Mouse (Mus musculus) liver, embryonic 16.5 days (tissue): ENCODE results near the gene Smarca1. TPM values are rescaled to one million over a fixed set of nuclear protein-coding genes. Genes with fewer than 3 reads are reported as not detected.

Source experiments
- ATAC-seq: fragments of 200-750 bp; cut with Nextera tagmentation; 2 replicates; pipeline ENCODE4 v1.8.0; 2017; ENCODE audit warnings: low read depth, mild to moderate bottlenecking, moderate number of reproducible peaks, moderate library complexity
- H3K27ac ChIP-seq: fragments of 300-500 bp; sonication (generic); 2 replicates; pipeline ENCODE4 v1.5.1; 2014; ENCODE audit warnings: mild to moderate bottlenecking, low read length
- H3K27me3 ChIP-seq: fragments of 300-500 bp; sonication (generic); 2 replicates; pipeline ENCODE4 v1.6.1; 2014; ENCODE audit warnings: low read depth, low read length, mixed read lengths; ENCODE audit not compliant: control insufficient read depth, insufficient read depth
- H3K36me3 ChIP-seq: fragments of 300-500 bp; sonication (generic); 2 replicates; pipeline ENCODE4 v1.6.1; 2014; ENCODE audit warnings: mild to moderate bottlenecking; ENCODE audit not compliant: control insufficient read depth, insufficient read depth
- H3K4me1 ChIP-seq: fragments of 300-500 bp; sonication (generic); 2 replicates; pipeline ENCODE4 v1.6.1; 2014; ENCODE audit warnings: low read depth, low read length, mixed read lengths; ENCODE audit not compliant: control insufficient read depth
- H3K4me2 ChIP-seq: fragments of 300-500 bp; sonication (generic); 2 replicates; pipeline ENCODE4 v1.6.1; 2014; ENCODE audit warnings: low read depth, low read length, mixed read lengths
- H3K4me3 ChIP-seq: fragments of 300-500 bp; sonication (generic); 2 replicates; pipeline ENCODE4 v1.5.1; 2014; ENCODE audit warnings: low read depth, mild to moderate bottlenecking, low read length
- H3K9ac ChIP-seq: fragments of 300-500 bp; sonication (generic); 2 replicates; pipeline ENCODE4 v1.6.1; 2014; ENCODE audit warnings: low read depth, low read length
- H3K9me3 ChIP-seq: fragments of 300-500 bp; sonication (generic); replicated peaks from 2 replicates; pipeline ENCODE4 v1.6.1; 2016; ENCODE audit warnings: low read length; ENCODE audit not compliant: control insufficient read depth
- WGBS: fragments of 180-500 bp; shearing (Covaris S2); extraction: QIAGEN DNeasy Blood & Tissue Kit; methylation state at CpG from one replicate; pipeline ENCODE4 v1.1.7; 2014; ENCODE audit not compliant: insufficient replicate concordance; 5-methylcytosine and 5-hydroxymethylcytosine counted together
- polyA plus RNA-seq: library from polyadenylated mRNA; unstranded; fragments of >200 nt; fragmentation: Nextera tagmentation; extraction: Ambion mirVana; gene quantifications from 2 replicates; pipeline ENCODE4 v1.2.1, GENCODE M21; 2015

Smarca1 gene
- polyA plus RNA-seq, 1 experiment from 2014 or later, result 3.5 TPM

DNA sequence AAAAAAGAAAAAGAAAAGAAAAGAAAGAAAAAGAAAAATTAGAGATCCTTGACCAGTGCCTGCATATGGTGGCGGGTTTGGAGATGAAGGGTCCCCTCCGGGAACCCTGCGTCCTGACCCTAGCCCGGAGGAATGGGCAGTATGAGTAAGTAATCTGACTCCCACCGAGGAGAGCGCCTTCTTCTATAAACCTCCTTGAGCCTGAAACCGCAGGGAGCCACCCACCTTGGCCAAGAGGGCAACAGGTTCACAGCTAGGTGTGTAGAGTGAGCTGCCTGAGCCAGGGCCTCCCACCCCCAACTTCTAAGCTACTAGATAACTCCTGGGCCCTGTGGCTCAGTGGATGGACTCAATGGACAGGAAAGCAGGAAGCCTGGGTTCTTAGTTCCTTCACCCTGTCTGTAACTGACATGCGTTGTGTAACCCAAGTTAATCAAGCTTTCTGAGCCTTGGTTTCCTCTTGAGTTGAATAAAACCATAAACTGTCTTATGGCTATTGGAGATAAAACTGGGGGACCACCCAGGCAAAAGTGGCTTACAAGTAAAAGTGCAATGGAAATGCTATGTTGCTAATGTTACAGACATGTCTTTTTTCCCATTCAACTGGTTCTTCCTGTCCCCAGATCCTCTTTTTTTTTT lies 20.2 kb upstream of the Smarca1 start:
- H3K27ac ChIP-seq, result no peak overlapping the region
- ATAC-seq, result no peak

DNA sequence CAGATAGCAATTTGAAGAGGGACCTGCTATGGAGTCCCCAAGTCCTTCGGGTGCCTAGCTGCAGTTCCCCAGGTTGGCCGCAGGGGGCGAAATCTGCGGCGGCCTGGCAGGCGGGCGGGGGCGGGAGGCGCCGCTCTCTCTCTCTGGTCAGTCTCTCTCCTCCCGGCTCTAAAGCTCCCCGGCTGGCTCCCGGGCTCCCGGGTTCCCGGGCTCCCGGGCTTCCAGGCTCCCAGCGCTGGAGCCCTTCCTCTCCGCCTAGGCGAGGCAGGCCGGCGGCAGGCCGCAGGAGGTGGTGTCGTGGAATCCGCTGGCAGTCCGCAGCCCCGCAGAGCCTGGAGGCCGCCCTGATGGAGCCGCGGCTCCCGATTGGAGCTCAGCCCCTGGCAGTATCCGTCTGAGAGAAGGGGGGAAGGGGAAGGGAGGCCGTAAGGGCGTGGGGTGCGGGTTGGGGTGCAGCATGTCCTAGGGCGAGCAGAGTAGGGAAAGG lies 19.6 kb upstream of the Smarca1 start, which contains the start of gene Ocrl:
TSS of gene Ocrl (plus strand) at position 82 of the 487 bp plus-strand sequence.
- 11% methylated on average over 22 of the region's 35 CpGs for WGBS
- Histone ChIP-seq H3K27ac (no peak within 1 kb of the TSS), H3K36me3 (no peaks in the 10 kb centered on the region), H3K4me1 (no peaks in the 10 kb centered on the region), H3K9ac (peak within 1 kb of the TSS; percentile 71), H3K27me3 (no peaks in the 10 kb centered on the region), H3K4me2 (peak within 1 kb of the TSS; percentile 59), H3K9me3 (no peaks in the 10 kb centered on the region), H3K4me3 (peak within 1 kb of the TSS; percentile 72)
- peak; percentile 77 for ATAC-seq

More for the DNA sequence above, 20.2 kb upstream of the Smarca1 start:
- H3K4me1 ChIP-seq, result no peaks in the 10 kb centered on the region
- WGBS, result 21% methylated on average over 8 of the region's 8 CpGs
- H3K4me3 ChIP-seq, result peak overlapping the region; percentile 72
- H3K4me2 ChIP-seq, result peak overlapping the region; percentile 59
- no peaks in the 10 kb centered on the region for H3K9me3 ChIP-seq
- H3K27me3 ChIP-seq, result no peaks in the 10 kb centered on the region
- H3K9ac ChIP-seq, result peak overlapping the region; percentile 71
- no peaks in the 10 kb centered on the region for H3K36me3 ChIP-seq

DNA sequence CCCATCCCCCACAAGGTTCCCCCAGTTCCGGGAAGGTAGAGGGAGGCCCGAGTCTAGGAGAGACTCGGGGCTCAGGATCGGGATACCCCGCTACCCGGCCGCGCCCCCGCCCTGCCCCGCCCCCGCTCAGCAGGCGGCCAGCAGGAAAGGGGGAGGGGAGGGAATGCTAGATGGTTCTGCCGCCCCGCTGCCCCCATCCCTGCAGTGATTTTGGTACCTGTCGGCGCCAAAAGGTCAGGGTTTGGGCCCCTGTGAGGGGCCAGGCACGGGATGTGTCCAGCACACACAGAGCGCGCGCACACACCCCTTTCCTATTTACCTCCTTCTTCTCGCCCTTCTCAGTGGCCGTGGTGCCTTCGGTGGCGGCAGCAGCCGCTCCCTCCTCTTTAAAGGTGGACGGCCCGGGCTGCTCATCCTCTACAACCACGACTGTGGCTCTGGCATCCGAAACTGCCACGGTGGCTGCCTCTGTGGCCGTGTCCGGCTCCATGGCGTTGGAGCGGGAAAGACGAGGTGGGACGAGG lies 805 bp downstream of the Smarca1 start:
- 8% methylated on average over 35 of the region's 36 CpGs for WGBS
- H3K9ac ChIP-seq, result peak overlapping the region; percentile 28; the same call in 1 of the 2 replicates
- H3K36me3 ChIP-seq, result no peaks in the 10 kb centered on the region
- peak overlapping the region; percentile 39 for H3K4me2 ChIP-seq
- peak overlapping the region; percentile 54 for H3K4me3 ChIP-seq
- peaks cover 7% of the 10 kb centered on the region for H3K27me3 ChIP-seq
- H3K9me3 ChIP-seq, result no peaks in the 10 kb centered on the region
- no peaks in the 10 kb centered on the region for H3K4me1 ChIP-seq
- no peak overlapping the region for H3K27ac ChIP-seq
- ATAC-seq, result 0 out of 2 replicates have a peak, but pooled peaks have one; percentile 11

DNA sequence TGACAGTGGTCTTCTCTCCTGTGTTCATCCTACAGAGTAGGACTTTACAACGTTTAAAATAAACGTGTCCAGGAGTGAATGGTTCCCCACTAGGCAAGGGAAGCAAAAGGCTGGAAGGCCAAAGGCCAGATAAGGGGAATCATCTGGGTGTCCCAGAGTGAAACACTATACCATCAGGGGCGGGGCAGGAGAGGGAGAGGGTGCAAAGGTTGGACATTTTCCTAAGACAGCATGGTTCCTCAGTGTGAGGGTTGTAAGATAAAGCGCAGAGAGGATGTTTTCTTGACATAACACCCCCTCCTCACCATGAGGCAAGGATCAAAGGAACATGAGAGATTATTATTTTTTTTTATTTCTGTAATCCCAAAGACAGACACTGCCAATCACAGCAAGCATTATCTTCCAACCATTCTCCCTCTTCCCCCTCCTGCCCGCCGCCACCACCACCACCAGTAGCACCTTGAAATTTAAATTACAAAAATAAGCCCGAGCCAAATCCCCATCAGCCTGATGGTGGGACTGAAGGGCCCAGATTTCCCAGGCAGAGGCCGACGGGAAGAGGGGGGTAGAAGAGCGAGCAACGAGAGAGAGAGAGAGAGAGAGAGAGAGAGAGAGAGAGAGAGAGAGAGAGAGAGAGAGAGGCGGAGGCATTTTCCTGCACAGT lies 1.4 kb downstream of the Smarca1 start:
- WGBS, result 17% methylated on average over 12 of the region's 12 CpGs
- Histone ChIP-seq H3K4me2 (peak overlapping the region; percentile 39), H3K36me3 (no peaks in the 10 kb centered on the region), H3K4me1 (no peaks in the 10 kb centered on the region), H3K27ac (no peak overlapping the region), H3K9me3 (no peaks in the 10 kb centered on the region), H3K9ac (no peak overlapping the region), H3K27me3 (peaks cover 7% of the 10 kb centered on the region), H3K4me3 (peak overlapping the region; percentile 54)
- ATAC-seq, result peak; percentile 30; the same call in 1 of the 2 replicates

DNA sequence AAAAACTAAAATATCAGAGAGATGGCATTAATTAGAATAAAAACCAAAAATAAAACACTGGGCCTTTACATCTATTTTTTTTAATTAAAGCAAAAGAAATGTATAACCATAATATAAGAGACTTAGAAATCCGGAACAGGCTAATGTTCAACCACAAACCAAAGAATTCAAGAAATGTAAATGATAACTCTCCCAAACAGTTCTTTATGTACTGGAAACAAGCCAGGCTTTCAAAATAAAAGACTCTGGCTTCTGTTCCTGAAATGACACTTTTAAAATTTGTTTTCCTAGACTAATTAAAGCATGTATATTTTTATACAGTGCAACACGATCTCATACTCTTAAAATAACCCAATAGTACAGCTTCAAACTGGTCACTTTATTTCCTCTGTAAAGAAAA lies 5.4 kb downstream of the Smarca1 start:
- no peak overlapping the region for H3K4me2 ChIP-seq
- WGBS, result 48% methylated on average over 2 of the region's 2 CpGs
- H3K4me1 ChIP-seq, result no peaks in the 10 kb centered on the region
- ATAC-seq, result no peak
- no peaks in the 10 kb centered on the region for H3K36me3 ChIP-seq
- H3K27ac ChIP-seq, result no peak overlapping the region
- peaks cover 6% of the 10 kb centered on the region for H3K27me3 ChIP-seq
- H3K9ac ChIP-seq, result no peak overlapping the region
- no peak overlapping the region for H3K4me3 ChIP-seq
- H3K9me3 ChIP-seq, result no peaks in the 10 kb centered on the region

DNA sequence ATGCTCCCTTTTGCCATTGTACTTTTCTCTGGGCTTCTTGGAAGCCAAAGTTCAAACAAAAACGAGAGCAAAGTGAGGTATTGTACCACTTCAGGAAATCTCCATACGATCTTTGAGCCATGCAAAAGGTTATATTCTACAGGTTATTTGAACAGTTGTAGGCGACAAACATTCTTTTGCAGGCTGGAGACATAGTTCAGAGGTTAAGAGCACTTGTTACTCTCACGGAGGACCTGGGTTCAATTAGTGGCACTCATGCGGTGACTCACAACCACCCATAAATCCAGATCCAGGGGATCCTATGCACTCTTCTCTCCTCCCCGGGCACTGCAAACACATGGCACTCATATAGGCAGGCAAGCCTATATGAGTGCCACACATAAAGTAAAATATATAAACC lies 10.0 kb downstream of the Smarca1 start:
- H3K9me3 ChIP-seq, result no peaks in the 10 kb centered on the region
- ATAC-seq, result no peak
- no peak overlapping the region for H3K4me2 ChIP-seq
- H3K4me1 ChIP-seq, result no peaks in the 10 kb centered on the region
- no peak overlapping the region for H3K9ac ChIP-seq
- no peak overlapping the region for H3K4me3 ChIP-seq
- H3K36me3 ChIP-seq, result no peaks in the 10 kb centered on the region
- no peaks in the 10 kb centered on the region for H3K27me3 ChIP-seq
- H3K27ac ChIP-seq, result no peak overlapping the region
- WGBS, result 61% methylated on average over 6 of the region's 6 CpGs

DNA sequence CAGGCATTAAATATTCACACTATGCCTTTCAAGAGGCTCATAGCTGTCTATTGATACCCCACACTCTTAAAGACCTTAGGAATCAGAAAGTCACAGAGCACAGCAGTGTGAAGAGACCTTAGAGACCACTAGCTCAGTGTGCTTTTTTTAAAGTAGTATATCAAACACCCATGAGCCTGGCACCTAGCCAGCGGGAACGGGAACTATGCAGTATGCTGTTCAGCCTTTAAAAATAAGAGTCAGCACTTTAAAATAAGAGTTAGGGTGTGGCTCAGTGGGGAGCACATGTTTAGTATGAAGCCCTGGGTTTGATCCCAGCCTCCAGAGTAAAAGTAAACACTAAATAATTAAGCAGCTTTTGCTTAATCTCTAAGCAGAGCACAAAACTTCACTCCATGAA lies 12.7 kb downstream of the Smarca1 start:
- no peaks in the 10 kb centered on the region for H3K27me3 ChIP-seq
- H3K27ac ChIP-seq, result no peak overlapping the region
- WGBS, result 44% methylated on average over 2 of the region's 2 CpGs
- no peak for ATAC-seq
- H3K4me3 ChIP-seq, result no peak overlapping the region
- no peak overlapping the region for H3K4me2 ChIP-seq
- no peaks in the 10 kb centered on the region for H3K9me3 ChIP-seq
- H3K4me1 ChIP-seq, result no peaks in the 10 kb centered on the region
- H3K9ac ChIP-seq, result no peak overlapping the region
- no peaks in the 10 kb centered on the region for H3K36me3 ChIP-seq

DNA sequence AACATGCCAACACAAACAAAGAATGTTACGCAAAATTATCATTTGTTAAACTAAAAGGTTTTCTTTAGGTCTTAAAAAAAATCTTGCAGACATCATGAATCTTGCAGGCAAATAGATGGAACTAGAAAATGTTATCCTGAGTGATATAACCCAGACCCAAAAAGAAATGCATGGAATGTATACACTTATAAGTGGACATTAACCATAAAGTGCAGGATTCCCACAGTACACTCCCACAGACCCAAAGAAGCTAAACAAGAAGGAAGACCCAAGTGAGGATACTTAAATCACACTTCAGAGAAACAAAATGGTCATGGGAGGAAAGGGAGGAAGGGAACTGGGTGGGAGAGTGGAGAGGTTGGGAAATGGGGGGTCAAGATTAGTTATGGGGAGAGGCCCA lies 34.2 kb downstream of the Smarca1 start:
- Histone ChIP-seq H3K9ac (no peak overlapping the region), H3K4me2 (no peak overlapping the region), H3K9me3 (no peaks in the 10 kb centered on the region), H3K4me1 (no peaks in the 10 kb centered on the region), H3K27me3 (no peaks in the 10 kb centered on the region), H3K4me3 (no peak overlapping the region), H3K27ac (no peak overlapping the region), H3K36me3 (no peaks in the 10 kb centered on the region)
- no peak for ATAC-seq
- 56% methylated on average over 1 of the region's 1 CpGs for WGBS

DNA sequence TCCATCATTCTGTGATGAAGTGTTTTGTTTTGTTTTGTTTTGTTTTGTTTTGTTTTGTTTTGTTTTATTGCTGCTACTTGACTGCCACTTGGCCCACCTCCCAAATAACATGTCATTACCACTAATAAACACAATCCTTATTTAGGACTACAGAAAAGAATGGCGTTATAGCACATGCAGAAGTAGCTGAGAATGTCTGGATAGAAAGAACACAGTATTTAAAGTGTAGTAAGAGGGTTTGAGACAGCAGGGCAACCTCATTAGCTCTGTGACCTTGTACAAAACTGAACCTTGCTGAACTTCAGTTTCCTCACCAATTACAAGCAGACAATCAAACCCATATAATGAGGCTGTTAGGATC lies 57.0 kb downstream of the Smarca1 start:
- no peaks in the 10 kb centered on the region for H3K9me3 ChIP-seq
- H3K27ac ChIP-seq, result no peak overlapping the region
- H3K9ac ChIP-seq, result no peak overlapping the region
- H3K4me2 ChIP-seq, result no peak overlapping the region
- WGBS, result 38% methylated on average over 1 of the region's 1 CpGs
- no peak overlapping the region for H3K4me3 ChIP-seq
- no peaks in the 10 kb centered on the region for H3K27me3 ChIP-seq
- no peaks in the 10 kb centered on the region for H3K4me1 ChIP-seq
- ATAC-seq, result no peak
- H3K36me3 ChIP-seq, result no peaks in the 10 kb centered on the region
